Mouse (Mus musculus) CH12.LX (cell line): ENCODE data around the gene Ufsp2.

ENCODE experiments used
- CHD2 ChIP-seq: IDR thresholded peaks from 2 replicates; pipeline ENCODE4 v1.6.1; 2011; ENCODE audit warnings: low read length, improper control_type of control experiment
- E2F4 ChIP-seq: IDR thresholded peaks from 2 replicates; pipeline ENCODE4 v1.6.1; 2011; ENCODE audit warnings: low read depth, low read length, improper control_type of control experiment; ENCODE audit not compliant: insufficient replicate concordance
- EP300 ChIP-seq: IDR thresholded peaks from 2 replicates; pipeline ENCODE4 v1.6.1; 2011; ENCODE audit warnings: low read length, improper control_type of control experiment
- JUN ChIP-seq: IDR thresholded peaks from 2 replicates; pipeline ENCODE4 v1.6.1; 2011; ENCODE audit warnings: low read depth, mild to moderate bottlenecking, low read length, improper control_type of control experiment, moderate library complexity; ENCODE audit not compliant: insufficient read depth
- NELFE ChIP-seq: IDR thresholded peaks from 2 replicates; pipeline ENCODE4 v1.6.1; 2011; ENCODE audit warnings: low read depth, low read length, improper control_type of control experiment
- POLR2A ChIP-seq: IDR thresholded peaks from 2 replicates; pipeline ENCODE4 v1.6.1; 2011; ENCODE audit warnings: low read depth, mild to moderate bottlenecking, improper control_type of control experiment, low read length
- TBP ChIP-seq: conservative IDR thresholded peaks from 2 replicates; pipeline ENCODE4 v1.6.1; 2011; ENCODE audit warnings: low read depth, low read length, improper control_type of control experiment

DNA sequence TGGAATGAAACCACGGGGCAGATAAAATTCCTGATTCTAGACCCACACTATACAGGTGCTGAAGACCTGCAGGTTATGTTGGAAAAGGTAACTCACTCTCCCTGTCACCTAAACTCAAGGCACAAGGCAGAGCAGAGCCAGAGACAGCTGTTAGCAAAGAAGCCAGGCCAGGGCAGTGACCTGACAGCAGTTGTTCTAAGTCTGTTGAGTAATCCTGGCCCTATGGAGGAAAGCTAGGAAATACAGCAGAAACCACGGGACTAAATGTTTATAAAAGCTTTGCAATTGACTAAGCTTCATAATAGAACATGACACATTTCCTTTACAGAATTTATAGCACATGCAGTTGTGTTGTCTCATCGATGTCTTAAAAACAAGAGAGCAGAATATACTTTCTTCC is 20.2 kb downstream of the Ufsp2 start:
- TF ChIP-seq E2F4, result no peak
- TF ChIP-seq JUN, result no peak
- no peak for TF ChIP-seq NELFE
- TF ChIP-seq EP300, result no peak
- no peak for TF ChIP-seq POLR2A
- TF ChIP-seq TBP, result no peak
- TF ChIP-seq CHD2, result no peak
